Comparison of ENCODE assay signal across 8 mouse cellular contexts in genomic region chr8:84235746-84236409, GRCm38 (mm10). TPM values are rescaled to one million over a fixed set of nuclear protein-coding genes. Genes with fewer than 3 reads are reported as not detected.
DNase-seq lines count a peak whose midpoint lies in the region; ATAC-seq and TF ChIP-seq lines count a peak whose summit lies in the region.

No protein-coding gene starts in this region.

- no peak for ATAC-seq in heart, embryonic 12.5 days (ENCODE audit: insufficient number of reproducible peaks, low FRiP score)
- ATAC-seq in liver, embryonic 15.5 days (ENCODE audit: insufficient read depth), result no peak

- peak overlapping the region; percentile 92 for H3K9ac ChIP-seq in heart, embryonic 12.5 days
- peak overlapping the region; percentile 93 for H3K9ac ChIP-seq in liver, embryonic 15.5 days

- peak overlapping the region; percentile 69 for H3K4me3 ChIP-seq in layer of hippocampus, adult 2 months
- peak overlapping the region; percentile 79 for H3K4me3 ChIP-seq in heart, embryonic 12.5 days
- H3K4me3 ChIP-seq in liver, embryonic 15.5 days (replicated peaks), result peak overlapping the region; percentile 90

- H3K27me3 ChIP-seq in heart, embryonic 12.5 days (replicated peaks), result no peaks in the 10 kb centered on the region
- H3K27me3 ChIP-seq in liver, embryonic 15.5 days, result no peaks in the 10 kb centered on the region

- no peak for TF ChIP-seq CTCF in layer of hippocampus, adult 2 months (conservative IDR thresholded peaks at IDR 0.05)

- 41% methylated on average over 10 of the region's 10 CpGs for WGBS in heart, embryonic 12.5 days
- WGBS in liver, embryonic 15.5 days (ENCODE audit: insufficient replicate concordance), result 23% methylated on average over 10 of the region's 10 CpGs

- H3K36me3 ChIP-seq in heart, embryonic 12.5 days, result peaks cover 34% of the 10 kb centered on the region
- no peaks in the 10 kb centered on the region for H3K36me3 ChIP-seq in liver, embryonic 15.5 days (replicated peaks)

- intact Hi-C loops in left cerebral cortex, postnatal 36 days (cut with DNase I), result no loop called here

- H3K4me2 ChIP-seq in heart, embryonic 12.5 days, result peak overlapping the region; percentile 86
- peak overlapping the region; percentile 94 for H3K4me2 ChIP-seq in liver, embryonic 15.5 days

- no peak for DNase-seq in layer of hippocampus, adult 2 months (ENCODE audit: low spot score in 2 of 2)
- no peak for DNase-seq in layer of hippocampus, adult 9-10 months (ENCODE audit: low spot score)
- peak; percentile 87 to 97 for DNase-seq in adrenal gland, adult (ENCODE audit: inconsistent age in 2 of 2, low spot score in 1 of 2)
- no peak for DNase-seq in left cerebral cortex, postnatal 36 days (ENCODE audit: low spot score in 2 of 2)
- no peak for DNase-seq in spleen, postnatal 4 days (ENCODE audit: low spot score in 2 of 2)
- no peak for DNase-seq in frontal cortex, postnatal 14 days (ENCODE audit: low spot score in 2 of 2)

- H3K4me1 ChIP-seq in heart, embryonic 12.5 days (replicated peaks), result peaks cover 20% of the 10 kb centered on the region
- H3K4me1 ChIP-seq in liver, embryonic 15.5 days (replicated peaks), result peaks cover 27% of the 10 kb centered on the region

- H3K9me3 ChIP-seq in heart, embryonic 12.5 days (replicated peaks), result no peaks in the 10 kb centered on the region
- H3K9me3 ChIP-seq in liver, embryonic 15.5 days (replicated peaks), result no peaks in the 10 kb centered on the region

- peak overlapping the region; percentile 95; the same call in 1 of the 2 replicates for H3K27ac ChIP-seq in layer of hippocampus, adult 2 months
- peak overlapping the region; percentile 53 for H3K27ac ChIP-seq in heart, embryonic 12.5 days (ENCODE audit: poor library complexity, severe bottlenecking)
- 0 out of 2 replicates have a peak overlapping the region, but pooled peaks have one; percentile 67 for H3K27ac ChIP-seq in liver, embryonic 15.5 days (replicated peaks)

RNA-seq across cellular contexts. Expression of gene Zswim4, which starts 1.0 kb away (rescaled TPM):
- 10 to 100 TPM; 18.0 to 19.3 TPM for total RNA-seq in layer of hippocampus, adult 2 months (2021)
- 12.9 and 13.7 TPM in 2 replicates for polyA plus RNA-seq in heart, embryonic 12.5 days (2016; fragmentation: Nextera tagmentation; extraction: Ambion mirVana)
- 2.0 and 2.5 TPM in 2 replicates for polyA plus RNA-seq in liver, embryonic 15.5 days (2015; fragmentation: Nextera tagmentation; extraction: Ambion mirVana)
- total RNA-seq in left cerebral cortex, postnatal 36 days (2021), result 10 to 100 TPM; 12.5 to 16.9 TPM

RNA-seq across cellular contexts. Expression of gene D8Ertd738e, which starts 13.6 kb away (rescaled TPM):
- 100 to 1,000 TPM; 143 to 146 TPM for total RNA-seq in layer of hippocampus, adult 2 months (2021)
- 281 and 286 TPM in 2 replicates for polyA plus RNA-seq in heart, embryonic 12.5 days (2016; fragmentation: Nextera tagmentation; extraction: Ambion mirVana)
- polyA plus RNA-seq in liver, embryonic 15.5 days (2015; fragmentation: Nextera tagmentation; extraction: Ambion mirVana), result 176 and 183 TPM in 2 replicates
- total RNA-seq in left cerebral cortex, postnatal 36 days (2021), result 100 to 1,000 TPM; 113 to 146 TPM

RNA-seq across cellular contexts. Expression of gene Mri1, which starts 21.2 kb away (rescaled TPM):
- 10 to 100 TPM; 19.0 to 21.9 TPM for total RNA-seq in layer of hippocampus, adult 2 months (2021)
- 48.2 and 50.9 TPM in 2 replicates for polyA plus RNA-seq in heart, embryonic 12.5 days (2016; fragmentation: Nextera tagmentation; extraction: Ambion mirVana)
- polyA plus RNA-seq in liver, embryonic 15.5 days (2015; fragmentation: Nextera tagmentation; extraction: Ambion mirVana), result 28.6 and 30.5 TPM in 2 replicates
- total RNA-seq in left cerebral cortex, postnatal 36 days (2021), result 10 to 100 TPM; 14.4 to 15.9 TPM

RNA-seq across cellular contexts. Expression of gene Ccdc130, which starts 34.3 kb away (rescaled TPM):
- total RNA-seq in layer of hippocampus, adult 2 months (2021), result 10 to 100 TPM; 31.9 to 35.9 TPM
- polyA plus RNA-seq in heart, embryonic 12.5 days (2016; fragmentation: Nextera tagmentation; extraction: Ambion mirVana), result 15.8 and 16.1 TPM in 2 replicates
- 7.3 and 7.7 TPM in 2 replicates for polyA plus RNA-seq in liver, embryonic 15.5 days (2015; fragmentation: Nextera tagmentation; extraction: Ambion mirVana)
- total RNA-seq in left cerebral cortex, postnatal 36 days (2021), result 10 to 100 TPM; 23.1 to 28.2 TPM

RNA-seq across cellular contexts. Expression of gene Nanos3, which starts 50.9 kb away (rescaled TPM):
- total RNA-seq in layer of hippocampus, adult 2 months (2021), result 1 to 10 TPM; 2.6 to 5.0 TPM
- polyA plus RNA-seq in heart, embryonic 12.5 days (2016; fragmentation: Nextera tagmentation; extraction: Ambion mirVana), result 1.7 and 3.0 TPM in 2 replicates
- polyA plus RNA-seq in liver, embryonic 15.5 days (2015; fragmentation: Nextera tagmentation; extraction: Ambion mirVana), result 0.31 TPM in 2 replicates
- 1 to 10 TPM; 3.7 to 3.9 TPM for total RNA-seq in left cerebral cortex, postnatal 36 days (2021)

Comparison
In these comparisons a context has a peak if more than half of its experiments do, and no peak if none do; other contexts are left out.
1. DNase-seq: peak in adrenal gland, adult (2 of 2); none in layer of hippocampus, adult 2 months (0 of 2), layer of hippocampus, adult 9-10 months (single experiment), left cerebral cortex, postnatal 36 days (0 of 2), spleen, postnatal 4 days (0 of 2) and frontal cortex, postnatal 14 days (0 of 2).
2. Peak in every context shown above with its lines, with median percentiles within 50 percentile points of each other: H3K27ac ChIP-seq and H3K4me3 ChIP-seq.